Comparison of ENCODE assay signal across 23 mouse cellular contexts in the genomic region with DNA sequence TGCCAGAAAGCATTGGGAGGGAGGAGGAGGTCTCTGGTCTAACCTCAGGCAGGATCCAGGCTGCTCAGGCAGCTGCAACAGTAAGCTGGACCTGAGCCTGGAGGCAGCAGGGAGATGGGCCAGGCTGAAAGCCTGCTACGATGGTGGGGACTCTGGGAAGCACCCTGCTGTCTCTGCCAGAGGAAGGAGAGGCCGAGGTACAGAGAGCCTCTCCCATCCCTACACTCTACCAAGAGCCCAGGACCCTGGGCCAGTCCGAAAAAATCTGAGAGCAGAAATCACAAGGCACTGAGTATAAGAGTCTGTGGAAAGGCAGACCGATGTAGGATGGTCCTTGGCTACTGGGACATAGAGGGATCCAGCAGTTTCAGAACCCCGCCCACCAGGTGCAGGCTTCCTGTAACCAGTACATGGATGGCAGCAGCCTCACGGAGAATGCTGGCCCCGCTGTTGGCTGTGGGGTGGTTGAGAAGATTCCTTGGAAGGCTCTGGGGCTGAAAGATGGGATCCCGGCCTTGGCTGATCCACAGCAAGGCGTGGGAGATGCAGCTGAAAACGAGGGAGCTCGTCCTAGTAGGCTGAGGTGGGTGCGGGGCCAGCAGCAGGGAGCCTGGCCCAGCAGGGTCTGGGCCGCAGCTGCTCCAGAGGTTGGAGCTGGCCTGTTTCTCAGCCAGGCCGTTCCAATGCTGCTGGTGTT. TPM values are rescaled to one million over a fixed set of nuclear protein-coding genes. Genes with fewer than 3 reads are reported as not detected.
A peak's percentile ranks its signal among the peaks of the same experiment; 100 is the strongest.
DNase-seq lines count a peak whose midpoint lies in the region; ATAC-seq and TF ChIP-seq lines count a peak whose summit lies in the region.
"Had no signal": no experiment of that assay in that cellular context is flagged by ENCODE, and none has a peak within 500 bp of the region (broad histone marks: within the 10 kb centered on the region; RNA-seq: fewer than 3 reads in every experiment).

No protein-coding gene starts in this region.

- H3K36me3 ChIP-seq in embryonic facial prominence, embryonic 11.5 days (replicated peaks; ENCODE audit: control insufficient read depth, insufficient read depth, low read depth, low read length), result peaks cover 3% of the 10 kb centered on the region
- H3K36me3 ChIP-seq in embryonic facial prominence, embryonic 10.5 days (replicated peaks), result peaks cover 64% of the 10 kb centered on the region
- H3K36me3 ChIP-seq in heart, embryonic 12.5 days, result peaks cover 90% of the 10 kb centered on the region
- H3K36me3 ChIP-seq in midbrain, embryonic 13.5 days, result peaks cover 54% of the 10 kb centered on the region
- H3K36me3 ChIP-seq in midbrain, embryonic 15.5 days (replicated peaks), result peaks cover 29% of the 10 kb centered on the region; the same call in 1 of the 2 replicates
- peaks cover 30% of the 10 kb centered on the region for H3K36me3 ChIP-seq in stomach, postnatal 0 days (ENCODE audit: control insufficient read depth, insufficient read depth, low read length)

- no peaks in the 10 kb centered on the region for H3K27me3 ChIP-seq in embryonic facial prominence, embryonic 11.5 days (ENCODE audit: control insufficient read depth, insufficient read depth, low read length)
- no peaks in the 10 kb centered on the region for H3K27me3 ChIP-seq in embryonic facial prominence, embryonic 10.5 days (replicated peaks; ENCODE audit: low read depth, poor library complexity, severe bottlenecking)
- no peaks in the 10 kb centered on the region for H3K27me3 ChIP-seq in heart, embryonic 12.5 days (replicated peaks)
- H3K27me3 ChIP-seq in midbrain, embryonic 13.5 days, result no peaks in the 10 kb centered on the region
- H3K27me3 ChIP-seq in midbrain, embryonic 15.5 days (replicated peaks), result no peaks in the 10 kb centered on the region
- no peaks in the 10 kb centered on the region for H3K27me3 ChIP-seq in stomach, postnatal 0 days (ENCODE audit: control insufficient read depth, insufficient read depth, low read length)
- H3K27me3 ChIP-seq: hindbrain, embryonic 15.5 days; limb, embryonic 15.5 days had no signal

- no peak overlapping the region for H3K4me3 ChIP-seq in embryonic facial prominence, embryonic 11.5 days (ENCODE audit: low read depth, low read length)
- no peak overlapping the region for H3K4me3 ChIP-seq in embryonic facial prominence, embryonic 10.5 days
- H3K4me3 ChIP-seq in heart, embryonic 12.5 days, result no peak overlapping the region
- no peak overlapping the region for H3K4me3 ChIP-seq in midbrain, embryonic 13.5 days (replicated peaks)
- H3K4me3 ChIP-seq in midbrain, embryonic 15.5 days, result no peak overlapping the region
- no peak overlapping the region for H3K4me3 ChIP-seq in stomach, postnatal 0 days (ENCODE audit: low read depth, low read length)
- H3K4me3 ChIP-seq: forebrain, embryonic 10.5 days; hindbrain, embryonic 15.5 days; limb, embryonic 15.5 days had no signal

- 85% methylated on average over 14 of the region's 14 CpGs for WGBS in embryonic facial prominence, embryonic 11.5 days
- 85% methylated on average over 14 of the region's 14 CpGs for WGBS in embryonic facial prominence, embryonic 10.5 days
- WGBS in heart, embryonic 12.5 days, result 80% methylated on average over 14 of the region's 14 CpGs
- 83% methylated on average over 14 of the region's 14 CpGs for WGBS in midbrain, embryonic 13.5 days
- WGBS in midbrain, embryonic 15.5 days, result 79% methylated on average over 14 of the region's 14 CpGs
- 74% methylated on average over 14 of the region's 14 CpGs for WGBS in stomach, postnatal 0 days

- H3K9ac ChIP-seq in embryonic facial prominence, embryonic 11.5 days (replicated peaks; ENCODE audit: low read length), result 0 out of 2 replicates have a peak overlapping the region, but pooled peaks have one; percentile 9
- no peak overlapping the region for H3K9ac ChIP-seq in heart, embryonic 12.5 days
- H3K9ac ChIP-seq in midbrain, embryonic 13.5 days (replicated peaks), result peak overlapping the region; percentile 3; the same call in 1 of the 2 replicates
- H3K9ac ChIP-seq in midbrain, embryonic 15.5 days, result no peak overlapping the region
- 0 out of 2 replicates have a peak overlapping the region, but pooled peaks have one; percentile 8 for H3K9ac ChIP-seq in stomach, postnatal 0 days (ENCODE audit: low read length)
- H3K9ac ChIP-seq: forebrain, postnatal 0 days; hindbrain, embryonic 15.5 days; limb, embryonic 15.5 days; liver, embryonic 14.5 days; lung, embryonic 14.5 days had no signal

- no peak overlapping the region for H3K4me2 ChIP-seq in embryonic facial prominence, embryonic 11.5 days (ENCODE audit: low read depth, low read length)
- H3K4me2 ChIP-seq in heart, embryonic 12.5 days, result no peak overlapping the region
- H3K4me2 ChIP-seq in midbrain, embryonic 13.5 days (replicated peaks), result no peak overlapping the region
- H3K4me2 ChIP-seq in midbrain, embryonic 15.5 days, result no peak overlapping the region
- H3K4me2 ChIP-seq in stomach, postnatal 0 days (replicated peaks; ENCODE audit: low read depth), result no peak overlapping the region
- H3K4me2 ChIP-seq: hindbrain, embryonic 15.5 days; limb, embryonic 15.5 days; lung, embryonic 14.5 days had no signal

- TF ChIP-seq EP300 in stomach, postnatal 0 days (optimal IDR thresholded peaks at IDR 0.05), result no peak

- no peak for TF ChIP-seq CTCF in stomach, postnatal 0 days (IDR thresholded peaks at IDR 0.05; ENCODE audit: low read depth)

- no peak overlapping the region for H3K27ac ChIP-seq in embryonic facial prominence, embryonic 11.5 days (replicated peaks; ENCODE audit: low read depth, low read length)
- no peak overlapping the region for H3K27ac ChIP-seq in embryonic facial prominence, embryonic 10.5 days (replicated peaks)
- 0 out of 2 replicates have a peak overlapping the region, but pooled peaks have one; percentile 5 for H3K27ac ChIP-seq in heart, embryonic 12.5 days (ENCODE audit: poor library complexity, severe bottlenecking)
- H3K27ac ChIP-seq in midbrain, embryonic 13.5 days, result no peak overlapping the region
- no peak overlapping the region for H3K27ac ChIP-seq in midbrain, embryonic 15.5 days
- H3K27ac ChIP-seq in stomach, postnatal 0 days (replicated peaks), result peak overlapping the region; percentile 40; the same call in 1 of the 2 replicates
- H3K27ac ChIP-seq: forebrain, embryonic 10.5 days; hindbrain, embryonic 15.5 days; limb, embryonic 15.5 days; liver, embryonic 14.5 days had no signal

- no peak for DNase-seq in embryonic facial prominence, embryonic 11.5 days (ENCODE audit: low spot score)
- DNase-seq in embryonic facial prominence, embryonic 10.5 days (ENCODE audit: low spot score), result no peak
- DNase-seq in heart, postnatal 4 days, result no peak
- DNase-seq in stomach, postnatal 0 days (ENCODE audit: low spot score), result no peak
- no peak for DNase-seq in thymus, postnatal 25 days
- DNase-seq: adrenal gland, postnatal 14 days; cerebellum, adult 9-10 months; forebrain, postnatal 0 days; layer of hippocampus, adult 9-11 months; lung, embryonic 14.5 days; lung, postnatal 36 days had no signal

- ATAC-seq in embryonic facial prominence, embryonic 11.5 days (replicated peaks; ENCODE audit: insufficient number of reproducible peaks, low FRiP score, low TSS enrichment, low read depth), result no peak
- no peak for ATAC-seq in heart, embryonic 12.5 days (ENCODE audit: insufficient number of reproducible peaks, low FRiP score)
- ATAC-seq in midbrain, embryonic 13.5 days, result no peak
- no peak for ATAC-seq in midbrain, embryonic 15.5 days (replicated peaks)
- ATAC-seq in stomach, postnatal 0 days (ENCODE audit: low FRiP score, low TSS enrichment), result no peak

- no peaks in the 10 kb centered on the region for H3K4me1 ChIP-seq in embryonic facial prominence, embryonic 11.5 days (ENCODE audit: control insufficient read depth, insufficient read depth, low read length)
- H3K4me1 ChIP-seq in embryonic facial prominence, embryonic 10.5 days, result peaks cover 26% of the 10 kb centered on the region
- H3K4me1 ChIP-seq in heart, embryonic 12.5 days (replicated peaks), result peaks cover 31% of the 10 kb centered on the region
- no peaks in the 10 kb centered on the region for H3K4me1 ChIP-seq in midbrain, embryonic 13.5 days (replicated peaks)
- no peaks in the 10 kb centered on the region for H3K4me1 ChIP-seq in midbrain, embryonic 15.5 days
- no peaks in the 10 kb centered on the region; the same call in 1 of the 2 replicates for H3K4me1 ChIP-seq in stomach, postnatal 0 days (replicated peaks; ENCODE audit: control insufficient read depth, insufficient read depth)

- no peaks in the 10 kb centered on the region for H3K9me3 ChIP-seq in embryonic facial prominence, embryonic 11.5 days (replicated peaks; ENCODE audit: control insufficient read depth, low read length)
- H3K9me3 ChIP-seq in embryonic facial prominence, embryonic 10.5 days, result no peaks in the 10 kb centered on the region
- H3K9me3 ChIP-seq in heart, embryonic 12.5 days (replicated peaks), result no peaks in the 10 kb centered on the region
- H3K9me3 ChIP-seq in midbrain, embryonic 13.5 days, result no peaks in the 10 kb centered on the region
- no peaks in the 10 kb centered on the region for H3K9me3 ChIP-seq in midbrain, embryonic 15.5 days
- no peaks in the 10 kb centered on the region for H3K9me3 ChIP-seq in stomach, postnatal 0 days (ENCODE audit: control insufficient read depth, low read length)
- H3K9me3 ChIP-seq: forebrain, embryonic 10.5 days; hindbrain, embryonic 15.5 days; limb, embryonic 15.5 days had no signal

RNA-seq across cellular contexts. Expression of gene Fpgs, which starts 21.1 kb away (rescaled TPM):
- 15.6 and 16.3 TPM in 2 replicates for polyA plus RNA-seq in embryonic facial prominence, embryonic 11.5 days (2014; fragmentation: Nextera tagmentation; extraction: Ambion mirVana)
- polyA plus RNA-seq in embryonic facial prominence, embryonic 10.5 days (2016; fragmentation: Nextera tagmentation; extraction: Ambion mirVana), result 33.5 and 35.5 TPM in 2 replicates
- polyA plus RNA-seq in heart, embryonic 12.5 days (2016; fragmentation: Nextera tagmentation; extraction: Ambion mirVana), result 18.7 and 20.3 TPM in 2 replicates
- 10 to 100 TPM; 10.5 to 12.5 TPM for total RNA-seq in heart, postnatal 4 days (2021)
- polyA plus RNA-seq in midbrain, embryonic 13.5 days (2015; fragmentation: Nextera tagmentation; extraction: Ambion mirVana), result 16.5 and 16.6 TPM in 2 replicates
- polyA plus RNA-seq in midbrain, embryonic 15.5 days (2015; fragmentation: Nextera tagmentation; extraction: Ambion mirVana), result 23.2 and 25.1 TPM in 2 replicates
- 15.1 and 17.3 TPM in 2 replicates for polyA plus RNA-seq in stomach, postnatal 0 days (2015; fragmentation: Nextera tagmentation; extraction: Ambion mirVana)

RNA-seq across cellular contexts. Expression of gene Cdk9, which starts 30.0 kb away (rescaled TPM):
- polyA plus RNA-seq in embryonic facial prominence, embryonic 11.5 days (2014; fragmentation: Nextera tagmentation; extraction: Ambion mirVana), result 79.2 and 89.8 TPM in 2 replicates
- polyA plus RNA-seq in embryonic facial prominence, embryonic 10.5 days (2016; fragmentation: Nextera tagmentation; extraction: Ambion mirVana), result 130 and 135 TPM in 2 replicates
- 67.5 and 73.3 TPM in 2 replicates for polyA plus RNA-seq in heart, embryonic 12.5 days (2016; fragmentation: Nextera tagmentation; extraction: Ambion mirVana)
- total RNA-seq in heart, postnatal 4 days (2021), result 10 to 100 TPM; 38.2 to 46.0 TPM
- polyA plus RNA-seq in midbrain, embryonic 13.5 days (2015; fragmentation: Nextera tagmentation; extraction: Ambion mirVana), result 78.5 and 84.5 TPM in 2 replicates
- polyA plus RNA-seq in midbrain, embryonic 15.5 days (2015; fragmentation: Nextera tagmentation; extraction: Ambion mirVana), result 73.5 and 76.5 TPM in 2 replicates
- polyA plus RNA-seq in stomach, postnatal 0 days (2015; fragmentation: Nextera tagmentation; extraction: Ambion mirVana), result 55.8 and 57.8 TPM in 2 replicates

RNA-seq across cellular contexts. Expression of gene Eng, which starts 36.5 kb away (rescaled TPM):
- polyA plus RNA-seq in embryonic facial prominence, embryonic 11.5 days (2014; fragmentation: Nextera tagmentation; extraction: Ambion mirVana), result 19.2 and 22.6 TPM in 2 replicates
- polyA plus RNA-seq in embryonic facial prominence, embryonic 10.5 days (2016; fragmentation: Nextera tagmentation; extraction: Ambion mirVana), result 23.7 and 25.5 TPM in 2 replicates
- polyA plus RNA-seq in heart, embryonic 12.5 days (2016; fragmentation: Nextera tagmentation; extraction: Ambion mirVana), result 159 and 168 TPM in 2 replicates
- 100 to 1,000 TPM; 149 to 162 TPM for total RNA-seq in heart, postnatal 4 days (2021)
- 22.0 and 24.8 TPM in 2 replicates for polyA plus RNA-seq in midbrain, embryonic 13.5 days (2015; fragmentation: Nextera tagmentation; extraction: Ambion mirVana)
- polyA plus RNA-seq in midbrain, embryonic 15.5 days (2015; fragmentation: Nextera tagmentation; extraction: Ambion mirVana), result 32.4 and 32.8 TPM in 2 replicates
- polyA plus RNA-seq in stomach, postnatal 0 days (2015; fragmentation: Nextera tagmentation; extraction: Ambion mirVana), result 23.0 and 23.3 TPM in 2 replicates
- total RNA-seq: neutrophil, adult 5-6 weeks had no signal

RNA-seq across cellular contexts. Expression of gene Sh2d3c, which starts 38.0 kb away (rescaled TPM):
- polyA plus RNA-seq in embryonic facial prominence, embryonic 11.5 days (2014; fragmentation: Nextera tagmentation; extraction: Ambion mirVana), result 21.1 and 22.2 TPM in 2 replicates
- 27.1 and 27.5 TPM in 2 replicates for polyA plus RNA-seq in embryonic facial prominence, embryonic 10.5 days (2016; fragmentation: Nextera tagmentation; extraction: Ambion mirVana)
- 35.4 and 36.0 TPM in 2 replicates for polyA plus RNA-seq in heart, embryonic 12.5 days (2016; fragmentation: Nextera tagmentation; extraction: Ambion mirVana)
- 10 to 100 TPM; 38.2 to 41.4 TPM for total RNA-seq in heart, postnatal 4 days (2021)
- polyA plus RNA-seq in midbrain, embryonic 13.5 days (2015; fragmentation: Nextera tagmentation; extraction: Ambion mirVana), result 37.8 and 40.7 TPM in 2 replicates
- 54.7 and 57.2 TPM in 2 replicates for polyA plus RNA-seq in midbrain, embryonic 15.5 days (2015; fragmentation: Nextera tagmentation; extraction: Ambion mirVana)
- polyA plus RNA-seq in stomach, postnatal 0 days (2015; fragmentation: Nextera tagmentation; extraction: Ambion mirVana), result 7.7 and 8.4 TPM in 2 replicates

RNA-seq across cellular contexts. Expression of gene 6330409D20Rik, which starts 57.9 kb away (rescaled TPM):
- 0.31 and 0.75 TPM in 2 replicates for polyA plus RNA-seq in embryonic facial prominence, embryonic 11.5 days (2014; fragmentation: Nextera tagmentation; extraction: Ambion mirVana)
- 0.52 and 0.57 TPM in 2 replicates for polyA plus RNA-seq in embryonic facial prominence, embryonic 10.5 days (2016; fragmentation: Nextera tagmentation; extraction: Ambion mirVana)
- polyA plus RNA-seq in heart, embryonic 12.5 days (2016; fragmentation: Nextera tagmentation; extraction: Ambion mirVana), result not detected in 2 replicates
- not detected for total RNA-seq in heart, postnatal 4 days (2021)
- polyA plus RNA-seq in midbrain, embryonic 13.5 days (2015; fragmentation: Nextera tagmentation; extraction: Ambion mirVana), result 3.9 TPM in 2 replicates
- 3.4 and 4.1 TPM in 2 replicates for polyA plus RNA-seq in midbrain, embryonic 15.5 days (2015; fragmentation: Nextera tagmentation; extraction: Ambion mirVana)
- polyA plus RNA-seq in stomach, postnatal 0 days (2015; fragmentation: Nextera tagmentation; extraction: Ambion mirVana), result not detected in 2 replicates
- total RNA-seq: adrenal gland, postnatal 14 days; heart, adult 18-20 months; hematopoietic stem cell, adult 5-6 weeks; megakaryocyte-erythroid progenitor cell, adult 5-6 weeks; neutrophil, adult 5-6 weeks had no signal
- polyA plus RNA-seq: large intestine, adult 2 months; limb, embryonic 15.5 days; lung, embryonic 14.5 days had no signal

Comparison
In these comparisons a context has a peak if more than half of its experiments do, and no peak if none do; other contexts are left out.
1. H3K9ac ChIP-seq: peak in embryonic facial prominence, embryonic 11.5 days (single experiment), midbrain, embryonic 13.5 days (single experiment) and stomach, postnatal 0 days (single experiment); none in heart, embryonic 12.5 days (single experiment) and midbrain, embryonic 15.5 days (single experiment).
2. H3K27ac ChIP-seq: peak in heart, embryonic 12.5 days (single experiment) and stomach, postnatal 0 days (single experiment); none in embryonic facial prominence, embryonic 11.5 days (single experiment), embryonic facial prominence, embryonic 10.5 days (single experiment), midbrain, embryonic 13.5 days (single experiment) and midbrain, embryonic 15.5 days (single experiment).